Mouse (Mus musculus) hindbrain, embryonic 16.5 days (tissue): ENCODE data around the gene Gabpb1. TPM values are rescaled to one million over a fixed set of nuclear protein-coding genes. Genes with fewer than 3 reads are reported as not detected.

Source experiments
- ATAC-seq: fragments of 200-750 bp; cut with Nextera tagmentation; 2 replicates; pipeline ENCODE4 v1.8.0; 2017; ENCODE audit warnings: moderate TSS enrichment, moderate library complexity
- H3K27ac ChIP-seq: fragments of 300-500 bp; sonication (generic); 2 replicates; pipeline ENCODE4 v1.5.1; 2014; ENCODE audit warnings: low read depth, mild to moderate bottlenecking, control low read depth, low read length, moderate library complexity
- H3K27me3 ChIP-seq: fragments of 300-500 bp; sonication (generic); replicated peaks from 2 replicates; pipeline ENCODE4 v1.6.1; 2014; ENCODE audit warnings: low read length; ENCODE audit not compliant: control insufficient read depth, insufficient read depth
- H3K36me3 ChIP-seq: fragments of 300-500 bp; sonication (generic); 2 replicates; pipeline ENCODE4 v1.6.1; 2014; ENCODE audit warnings: mild to moderate bottlenecking, low read length, moderate library complexity, mixed read lengths; ENCODE audit not compliant: control insufficient read depth, insufficient read depth
- H3K4me1 ChIP-seq: fragments of 300-500 bp; sonication (generic); 2 replicates; pipeline ENCODE4 v1.6.1; 2014; ENCODE audit warnings: low read depth, low read length; ENCODE audit not compliant: control insufficient read depth, insufficient read depth
- H3K4me2 ChIP-seq: fragments of 300-500 bp; sonication (generic); 2 replicates; pipeline ENCODE4 v1.6.1; 2014; ENCODE audit warnings: mild to moderate bottlenecking, low read length, control low read depth, moderate library complexity
- H3K4me3 ChIP-seq: fragments of 300-500 bp; sonication (generic); 2 replicates; pipeline ENCODE4 v1.5.1; 2014; ENCODE audit warnings: mild to moderate bottlenecking, low read length, control low read depth, moderate library complexity
- H3K9ac ChIP-seq: fragments of 300-500 bp; sonication (generic); 2 replicates; pipeline ENCODE4 v1.6.1; 2014; ENCODE audit warnings: low read depth, mild to moderate bottlenecking, control low read depth, low read length, moderate library complexity
- H3K9me3 ChIP-seq: fragments of 300-500 bp; sonication (generic); 2 replicates; pipeline ENCODE4 v1.6.1; 2014; ENCODE audit warnings: mild to moderate bottlenecking, low read length, moderate library complexity; ENCODE audit not compliant: control insufficient read depth
- WGBS: fragments of 180-500 bp; shearing (Covaris S2); extraction: QIAGEN DNeasy Blood & Tissue Kit; methylation state at CpG from one replicate; pipeline ENCODE4 v1.1.7; 2014; 5-methylcytosine and 5-hydroxymethylcytosine counted together
- polyA plus RNA-seq: library from polyadenylated mRNA; unstranded; fragments of >200 nt; fragmentation: Nextera tagmentation; extraction: Ambion mirVana; gene quantifications from 2 replicates; pipeline ENCODE4 v1.2.1, GENCODE M21; 2015

The Gabpb1 gene
- polyA plus RNA-seq, 1 experiment from 2014 or later: 35.5 TPM

DNA sequence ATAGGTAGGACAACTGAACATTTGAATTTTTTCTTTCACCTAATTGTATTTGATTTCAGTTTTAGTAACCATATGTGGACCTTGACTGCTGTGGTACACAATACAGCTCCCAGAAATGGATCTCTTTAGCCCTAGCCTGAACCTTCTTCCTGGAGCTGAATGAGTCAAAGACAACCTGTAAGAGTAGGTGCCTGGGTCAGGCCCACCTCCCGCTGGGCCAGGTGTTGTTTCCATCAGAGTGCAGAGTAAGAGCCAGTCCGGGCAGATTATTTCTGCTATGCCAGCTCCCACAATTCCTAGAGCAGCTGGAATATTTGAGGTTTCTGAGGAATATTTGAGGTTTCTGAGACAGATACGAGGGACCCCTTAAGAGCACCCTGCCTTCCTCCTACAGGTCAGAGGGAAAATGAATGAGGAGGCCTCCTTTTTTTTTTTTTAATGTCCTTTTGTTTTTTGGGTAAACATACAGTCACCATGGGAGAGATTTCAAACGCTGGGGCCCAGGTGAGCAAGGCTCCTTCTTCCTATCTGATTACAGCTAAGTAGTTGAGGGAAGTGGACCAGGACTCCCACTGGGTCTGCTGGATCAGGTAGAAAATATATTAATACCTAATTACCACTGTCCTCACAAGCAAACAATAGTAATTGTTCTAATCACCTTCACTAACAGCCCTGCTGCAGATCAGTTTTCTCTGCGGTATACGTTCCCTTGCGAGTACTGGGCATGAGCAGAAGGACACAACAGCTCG, 91.3 kb downstream of the Gabpb1 start:
- 83% methylated on average over 8 of the region's 8 CpGs for WGBS
- H3K4me3 ChIP-seq: no peak overlapping the region
- ATAC-seq: no peak

DNA sequence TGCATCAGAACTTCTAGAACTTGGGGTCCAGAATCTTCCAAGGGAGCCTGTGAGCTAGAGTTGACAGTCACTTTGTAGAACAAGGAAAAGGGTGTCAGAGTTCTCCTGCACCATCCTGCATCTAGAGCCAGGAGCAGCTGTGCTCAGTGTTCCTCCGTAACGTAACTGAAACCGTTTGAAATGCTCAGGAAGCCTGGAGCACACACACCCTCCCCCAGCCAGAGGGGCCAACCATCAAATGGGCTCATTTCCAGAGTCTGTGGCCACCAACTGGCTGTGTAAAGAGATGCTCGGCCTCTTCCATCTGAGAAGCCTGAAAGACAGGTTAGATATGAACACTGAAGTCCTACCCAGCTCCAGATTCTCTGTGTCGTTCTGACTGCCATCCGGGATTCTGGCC, 92.2 kb downstream of the Gabpb1 start:
- no peaks in the 10 kb centered on the region for H3K9me3 ChIP-seq
- H3K4me1 ChIP-seq: no peaks in the 10 kb centered on the region
- H3K9ac ChIP-seq: no peak overlapping the region
- H3K4me3 ChIP-seq: no peak overlapping the region
- 0 out of 2 replicates have a peak, but pooled peaks cover 10% of the 10 kb centered on the region for H3K36me3 ChIP-seq
- H3K27ac ChIP-seq: no peak overlapping the region
- 75% methylated on average over 6 of the region's 6 CpGs for WGBS
- no peak for ATAC-seq
- H3K4me2 ChIP-seq: no peak overlapping the region
- H3K27me3 ChIP-seq: no peaks in the 10 kb centered on the region

More for the DNA sequence above, 91.3 kb downstream of the Gabpb1 start:
- Histone ChIP-seq H3K9ac (no peak overlapping the region), H3K9me3 (no peaks in the 10 kb centered on the region), H3K27me3 (no peaks in the 10 kb centered on the region), H3K36me3 (0 out of 2 replicates have a peak, but pooled peaks cover 7% of the 10 kb centered on the region), H3K4me1 (no peaks in the 10 kb centered on the region), H3K27ac (no peak overlapping the region), H3K4me2 (no peak overlapping the region)

DNA sequence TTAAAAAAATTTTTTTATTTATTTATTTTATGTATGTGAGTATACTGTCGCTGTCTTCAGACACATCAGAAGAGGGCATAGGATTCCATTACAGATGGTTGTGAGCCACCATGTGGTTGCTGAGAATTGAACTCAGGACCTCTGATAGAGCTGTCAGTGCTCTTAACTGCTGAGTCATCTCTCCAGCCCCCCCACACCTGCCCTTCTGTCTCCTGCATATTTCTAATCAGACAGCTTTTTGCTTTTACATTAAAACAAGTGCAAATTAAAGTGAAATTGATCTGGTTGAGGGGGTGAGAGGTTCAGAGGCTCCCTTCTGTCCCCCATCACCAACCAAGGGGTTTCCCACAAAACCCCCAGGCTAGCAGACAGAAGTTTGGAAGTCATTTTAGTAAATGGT, 96.9 kb downstream of the Gabpb1 start:
- Histone ChIP-seq H3K4me3 (no peak overlapping the region), H3K4me2 (no peak overlapping the region), H3K27me3 (no peaks in the 10 kb centered on the region), H3K9me3 (no peaks in the 10 kb centered on the region), H3K9ac (no peak overlapping the region), H3K36me3 (peaks cover 5% of the 10 kb centered on the region; the same call in 1 of the 2 replicates), H3K27ac (no peak overlapping the region), H3K4me1 (no peaks in the 10 kb centered on the region)
- WGBS: 93% methylated on average over 1 of the region's 1 CpGs
- no peak for ATAC-seq

Other genes with a start within 250 kb of the Gabpb1 start
- 0.11 and 0.15 TPM in 2 replicates for gene Atp8b4, start 175.7 kb downstream of the Gabpb1 start, polyA plus RNA-seq
- gene Slc27a2, start 123.9 kb downstream of the Gabpb1 start, polyA plus RNA-seq: 12.4 and 12.7 TPM in 2 replicates
- 1.9 and 2.6 TPM in 2 replicates for gene Hdc, start 57.0 kb downstream of the Gabpb1 start, polyA plus RNA-seq
- gene Usp8, start 31.0 kb upstream of the Gabpb1 start, polyA plus RNA-seq: 28.7 and 31.7 TPM in 2 replicates
- gene Usp50, start 107.1 kb upstream of the Gabpb1 start, polyA plus RNA-seq: 1.8 and 2.1 TPM in 2 replicates
- 28.6 and 28.8 TPM in 2 replicates for gene Trpm7, start 199.9 kb upstream of the Gabpb1 start, polyA plus RNA-seq